Mouse (Mus musculus): ENCODE results near the gene Sdsl. TPM values are rescaled to one million over a fixed set of nuclear protein-coding genes. Genes with fewer than 3 reads are reported as not detected.

The Sdsl gene
- polyA plus RNA-seq, 1 experiment from 2014 or later: 10.6 TPM

DNA sequence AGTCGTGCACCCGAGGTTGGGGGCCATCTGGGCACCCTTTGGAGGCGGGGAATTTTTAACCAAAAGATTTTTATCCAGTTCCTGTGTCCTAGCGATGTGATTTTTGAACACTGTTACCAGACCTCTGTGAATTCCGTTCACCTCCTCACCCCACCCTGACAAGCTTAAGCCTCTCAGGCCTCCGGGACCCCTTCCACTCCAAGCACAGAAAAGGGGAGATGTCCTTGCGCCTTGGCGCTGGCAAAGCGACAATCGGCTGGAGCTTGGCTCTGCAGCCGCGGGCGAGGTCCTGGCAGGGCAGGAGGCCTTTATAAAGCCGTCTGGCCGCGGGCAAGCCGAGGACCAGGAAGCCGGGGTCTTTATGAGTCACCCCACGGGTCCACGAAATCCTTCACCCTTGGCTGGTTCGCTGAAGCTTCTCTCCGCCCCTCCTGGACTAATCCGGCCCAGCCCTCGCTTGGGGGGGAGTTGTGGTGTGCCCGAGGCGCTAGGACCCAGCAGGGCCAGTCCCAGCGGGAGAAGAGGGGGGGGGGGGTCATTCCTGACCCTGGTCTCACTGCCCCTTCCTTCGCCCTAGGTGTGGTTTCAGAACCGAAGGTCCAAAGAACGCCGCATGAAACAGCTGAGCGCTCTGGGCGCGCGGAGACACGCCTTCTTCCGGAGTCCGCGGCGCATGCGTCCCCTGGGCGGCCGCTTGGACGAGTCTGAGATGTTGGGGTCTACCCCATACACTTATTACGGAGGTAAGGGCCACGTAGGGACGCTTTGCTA, 36.7 kb downstream of the Sdsl start:
- WGBS: under 1% methylated on average over 46 of the region's 47 CpGs
- Histone ChIP-seq H3K4me1 (replicated peaks) (peaks cover 34% of the 10 kb centered on the region), H3K27ac (ENCODE audit: poor library complexity, severe bottlenecking) (no peak overlapping the region), H3K9ac (0 out of 2 replicates have a peak overlapping the region, but pooled peaks have one; percentile 54), H3K36me3 (no peaks in the 10 kb centered on the region), H3K9me3 (replicated peaks) (no peaks in the 10 kb centered on the region), H3K4me2 (peak overlapping the region; percentile 82), H3K27me3 (replicated peaks) (peaks cover 99% of the 10 kb centered on the region), H3K4me3 (peak overlapping the region; percentile 52)
- no peak for ATAC-seq (ENCODE audit: insufficient number of reproducible peaks, low FRiP score)

DNA sequence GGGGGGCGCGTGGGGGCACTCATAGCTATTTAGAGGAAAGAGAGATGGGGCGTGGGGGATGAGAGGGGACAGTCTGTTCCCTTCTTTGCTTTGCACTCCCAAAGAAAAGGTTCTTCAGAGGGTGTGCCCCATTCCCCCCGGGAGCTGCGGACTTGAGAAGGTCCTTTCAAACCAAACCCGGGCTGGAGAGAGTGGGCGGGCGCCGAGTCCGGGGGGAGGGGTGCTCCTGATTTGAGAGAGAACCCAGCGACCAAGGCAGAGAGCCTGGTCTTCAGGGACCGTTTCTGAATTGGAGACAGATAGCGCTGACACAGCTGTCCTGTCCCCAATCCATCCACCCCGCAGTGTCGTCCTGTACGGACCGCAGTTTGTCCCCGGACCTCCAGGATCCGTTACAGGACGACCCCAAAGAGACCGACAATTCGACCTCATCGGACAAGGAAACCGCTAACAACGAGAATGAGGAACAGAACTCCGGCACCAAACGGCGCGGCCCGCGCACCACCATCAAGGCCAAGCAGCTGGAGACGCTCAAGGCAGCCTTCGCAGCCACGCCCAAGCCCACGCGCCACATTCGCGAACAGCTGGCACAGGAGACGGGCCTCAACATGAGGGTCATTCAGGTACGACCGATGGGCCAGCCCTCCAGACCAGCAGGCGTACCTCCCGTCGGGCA, 37.5 kb downstream of the Sdsl start:
- no peaks in the 10 kb centered on the region for H3K9me3 ChIP-seq (replicated peaks)
- H3K27ac ChIP-seq (ENCODE audit: poor library complexity, severe bottlenecking): no peak overlapping the region
- ATAC-seq (ENCODE audit: insufficient number of reproducible peaks, low FRiP score): no peak
- H3K4me3 ChIP-seq: 0 out of 2 replicates have a peak overlapping the region, but pooled peaks have one; percentile 52
- no peaks in the 10 kb centered on the region for H3K36me3 ChIP-seq
- peaks cover 98% of the 10 kb centered on the region for H3K27me3 ChIP-seq (replicated peaks)
- H3K4me2 ChIP-seq: no peak overlapping the region
- no peak overlapping the region for H3K9ac ChIP-seq
- H3K4me1 ChIP-seq (replicated peaks): peaks cover 31% of the 10 kb centered on the region
- WGBS: under 1% methylated on average over 44 of the region's 44 CpGs

DNA sequence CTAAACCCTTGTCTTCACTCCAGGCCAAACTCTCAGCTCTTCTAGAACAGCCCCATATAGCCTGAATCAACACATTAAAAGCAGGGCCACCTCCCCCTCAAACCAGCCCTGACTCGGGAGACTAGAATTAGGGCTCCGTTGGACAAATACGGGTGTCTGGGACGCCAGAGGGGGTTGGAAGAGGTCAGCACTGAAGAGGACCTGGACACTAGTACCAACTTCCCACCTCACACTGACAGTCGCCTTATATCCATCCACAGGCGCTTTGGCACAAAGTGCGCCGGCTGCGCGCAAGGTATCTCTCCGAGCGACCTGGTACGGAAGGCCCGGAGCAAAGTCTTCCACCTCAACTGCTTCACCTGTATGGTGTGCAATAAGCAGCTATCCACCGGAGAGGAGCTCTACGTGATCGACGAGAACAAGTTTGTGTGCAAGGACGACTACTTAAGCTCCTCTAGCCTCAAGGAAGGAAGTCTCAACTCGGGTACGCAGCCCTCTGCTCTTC, 38.3 kb downstream of the Sdsl start:
- WGBS: 3% methylated on average over 21 of the region's 21 CpGs

DNA sequence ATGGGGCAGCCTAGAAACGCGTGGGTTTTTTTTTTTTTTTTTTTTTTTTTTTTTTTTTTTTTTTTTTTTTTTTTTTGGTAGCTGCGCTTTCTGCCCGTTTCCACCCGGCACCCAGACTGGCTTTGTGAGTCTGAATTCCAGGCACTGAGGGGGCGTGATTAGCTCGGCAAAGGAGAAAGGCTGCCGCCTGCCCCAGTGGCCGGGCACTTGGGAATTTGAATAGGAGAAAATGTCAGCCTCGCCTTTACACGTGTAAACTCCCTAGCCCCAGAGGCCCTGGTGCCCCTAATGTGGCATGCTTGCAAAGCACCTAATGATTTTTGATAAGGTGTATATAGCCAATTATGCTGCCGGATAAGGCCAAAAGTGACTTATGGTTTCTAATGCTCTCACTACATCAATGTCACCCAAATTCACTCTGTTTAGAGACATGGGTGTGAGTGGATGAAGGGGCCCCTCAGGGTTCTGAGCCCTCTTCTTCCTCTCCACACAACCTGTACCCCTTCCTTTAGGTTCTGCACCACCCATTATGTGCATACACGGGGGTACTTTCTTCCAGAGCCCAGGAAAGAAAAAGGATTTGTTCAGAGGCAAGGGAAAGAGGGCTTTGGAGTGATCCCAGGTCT, 39.4 kb downstream of the Sdsl start:
- H3K9me3 ChIP-seq (replicated peaks): no peaks in the 10 kb centered on the region

More for the DNA sequence above, 38.3 kb downstream of the Sdsl start:
- ATAC-seq (ENCODE audit: insufficient number of reproducible peaks, low FRiP score): no peak
- no peak overlapping the region for H3K27ac ChIP-seq (ENCODE audit: poor library complexity, severe bottlenecking)
- no peak overlapping the region for H3K9ac ChIP-seq
- H3K36me3 ChIP-seq: no peaks in the 10 kb centered on the region
- no peak overlapping the region for H3K4me3 ChIP-seq
- peaks cover 98% of the 10 kb centered on the region for H3K27me3 ChIP-seq (replicated peaks)
- no peaks in the 10 kb centered on the region for H3K9me3 ChIP-seq (replicated peaks)
- no peak overlapping the region for H3K4me2 ChIP-seq
- peaks cover 23% of the 10 kb centered on the region for H3K4me1 ChIP-seq (replicated peaks)

DNA sequence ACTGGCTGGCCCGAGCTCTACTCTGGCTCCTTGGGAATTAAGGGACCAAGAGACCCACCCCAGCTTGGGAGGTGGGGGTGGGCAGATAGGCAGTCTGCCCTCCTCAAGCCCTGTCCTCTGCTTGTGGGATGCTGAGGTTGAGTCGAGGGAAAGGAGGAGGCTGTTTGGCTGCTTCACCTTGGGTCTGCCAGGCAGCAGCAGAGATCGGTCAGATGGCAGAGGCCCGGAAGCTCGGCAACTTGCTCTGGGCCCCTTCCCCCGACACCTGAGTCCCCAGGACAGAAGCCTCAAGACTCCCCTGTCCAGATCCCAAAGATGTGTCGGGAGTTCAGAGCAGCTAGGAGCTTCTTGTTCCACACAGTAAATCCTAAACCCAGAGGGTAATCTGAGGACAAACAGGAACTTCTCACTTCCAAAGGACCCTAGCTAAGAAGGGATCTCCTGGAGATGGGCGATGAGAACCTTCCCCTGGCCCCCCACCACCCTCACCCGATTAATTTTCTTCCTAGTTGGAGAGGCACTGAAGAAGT, 40.1 kb downstream of the Sdsl start:
- peaks cover 14% of the 10 kb centered on the region for H3K4me1 ChIP-seq (replicated peaks)
- no peak overlapping the region for H3K4me3 ChIP-seq
- WGBS: 3% methylated on average over 9 of the region's 9 CpGs
- no peaks in the 10 kb centered on the region for H3K36me3 ChIP-seq
- H3K27me3 ChIP-seq (replicated peaks): peaks cover 98% of the 10 kb centered on the region
- no peak overlapping the region for H3K9ac ChIP-seq
- H3K4me2 ChIP-seq: no peak overlapping the region
- no peak overlapping the region for H3K27ac ChIP-seq (ENCODE audit: poor library complexity, severe bottlenecking)
- H3K9me3 ChIP-seq (replicated peaks): no peaks in the 10 kb centered on the region
- ATAC-seq (ENCODE audit: insufficient number of reproducible peaks, low FRiP score): no peak

More for the DNA sequence above, 39.4 kb downstream of the Sdsl start:
- Histone ChIP-seq H3K4me2 (no peak overlapping the region), H3K36me3 (no peaks in the 10 kb centered on the region), H3K4me3 (no peak overlapping the region), H3K4me1 (replicated peaks) (peaks cover 18% of the 10 kb centered on the region), H3K27ac (ENCODE audit: poor library complexity, severe bottlenecking) (no peak overlapping the region), H3K9ac (no peak overlapping the region), H3K27me3 (replicated peaks) (peaks cover 98% of the 10 kb centered on the region)
- 2% methylated on average over 13 of the region's 13 CpGs for WGBS
- no peak for ATAC-seq (ENCODE audit: insufficient number of reproducible peaks, low FRiP score)

DNA sequence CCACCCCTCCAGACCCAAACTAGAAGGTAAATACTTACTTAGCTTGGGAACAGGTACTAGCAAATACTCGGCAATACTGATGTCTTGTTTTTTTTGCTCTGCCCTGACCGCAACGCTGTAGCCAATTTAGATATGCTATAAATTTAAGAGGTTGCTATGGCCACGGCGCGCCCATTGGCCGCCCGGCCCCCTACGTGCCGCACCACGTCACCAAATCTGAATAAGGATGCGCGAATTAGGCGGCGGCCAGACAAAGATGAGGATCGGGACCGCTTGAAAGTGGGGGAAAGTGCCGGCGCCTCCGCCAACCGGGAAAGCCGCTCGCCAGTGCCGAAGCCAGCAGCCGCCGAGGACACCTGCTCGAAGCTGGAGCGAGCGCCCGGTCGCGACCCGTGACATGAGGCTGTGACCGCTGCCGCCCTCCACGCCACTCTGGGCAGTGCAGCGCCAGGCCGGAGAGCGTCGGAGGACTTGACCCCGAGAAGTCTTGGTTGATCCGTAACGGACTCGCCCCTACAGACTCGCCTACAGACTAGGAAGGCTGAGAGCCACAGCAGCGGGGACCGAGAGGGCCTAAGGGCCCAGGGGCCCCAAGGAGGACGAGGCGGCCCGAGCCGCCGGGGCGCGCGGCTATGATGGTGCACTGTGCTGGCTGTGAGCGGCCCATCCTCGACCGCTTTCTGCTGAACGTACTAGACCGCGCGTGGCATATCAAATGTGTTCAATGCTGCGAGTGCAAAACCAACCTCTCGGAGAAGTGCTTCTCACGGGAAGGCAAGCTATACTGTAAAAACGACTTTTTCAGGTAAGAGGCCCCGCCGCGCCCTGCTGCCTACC, 40.7 kb downstream of the Sdsl start, which contains the start of gene Lhx5:
Gene Lhx5, plus strand, starts transcription at position 51 of the 837 bp plus-strand sequence.
- Histone ChIP-seq H3K9ac (no peak within 1 kb of the TSS), H3K9me3 (replicated peaks) (no peaks in the 10 kb centered on the region), H3K27ac (ENCODE audit: poor library complexity, severe bottlenecking) (no peak within 1 kb of the TSS), H3K4me1 (replicated peaks) (peaks cover 14% of the 10 kb centered on the region), H3K36me3 (no peaks in the 10 kb centered on the region), H3K27me3 (replicated peaks) (peaks cover 99% of the 10 kb centered on the region), H3K4me2 (peak within 1 kb of the TSS; percentile 25; the same call in 1 of the 2 replicates), H3K4me3 (peak within 1 kb of the TSS; percentile 10; the same call in 1 of the 2 replicates)
- ATAC-seq (ENCODE audit: insufficient number of reproducible peaks, low FRiP score): no peak
- WGBS: under 1% methylated on average over 69 of the region's 69 CpGs

DNA sequence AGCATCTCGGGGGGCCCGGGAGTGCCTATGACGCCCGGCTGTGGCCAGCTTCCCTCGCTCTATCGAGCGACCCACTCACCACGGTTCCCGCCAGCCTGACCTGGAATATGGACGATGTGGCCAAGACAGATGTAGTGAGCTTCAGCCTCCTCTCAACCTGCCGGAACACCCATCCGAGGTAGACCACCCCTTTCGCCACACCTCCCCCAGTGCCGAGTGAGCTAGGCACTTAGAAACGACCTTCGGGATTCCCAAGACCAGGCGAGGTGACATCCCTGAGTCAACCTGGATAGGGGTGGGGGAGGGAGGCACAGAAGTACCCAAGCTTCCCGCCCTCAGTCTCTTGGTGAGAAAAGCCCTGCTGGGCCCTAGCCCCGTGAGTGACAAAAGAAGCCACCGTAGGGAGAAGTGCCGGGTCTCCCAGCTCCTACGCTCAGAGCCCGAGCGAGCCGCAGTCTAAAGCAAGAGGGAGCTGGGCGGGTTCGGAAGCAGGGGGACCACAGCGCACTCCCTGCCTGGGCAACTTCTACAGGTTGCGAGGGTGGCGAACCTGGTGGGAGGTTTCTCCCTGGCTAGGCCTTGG, 41.5 kb downstream of the Sdsl start:
- WGBS: 1% methylated on average over 30 of the region's 30 CpGs
- Histone ChIP-seq H3K27me3 (replicated peaks) (peaks cover 99% of the 10 kb centered on the region), H3K4me3 (no peak overlapping the region), H3K27ac (ENCODE audit: poor library complexity, severe bottlenecking) (no peak overlapping the region), H3K4me1 (replicated peaks) (peaks cover 10% of the 10 kb centered on the region), H3K36me3 (no peaks in the 10 kb centered on the region), H3K9ac (no peak overlapping the region), H3K9me3 (replicated peaks) (no peaks in the 10 kb centered on the region), H3K4me2 (no peak overlapping the region)
- ATAC-seq (ENCODE audit: insufficient number of reproducible peaks, low FRiP score): no peak

DNA sequence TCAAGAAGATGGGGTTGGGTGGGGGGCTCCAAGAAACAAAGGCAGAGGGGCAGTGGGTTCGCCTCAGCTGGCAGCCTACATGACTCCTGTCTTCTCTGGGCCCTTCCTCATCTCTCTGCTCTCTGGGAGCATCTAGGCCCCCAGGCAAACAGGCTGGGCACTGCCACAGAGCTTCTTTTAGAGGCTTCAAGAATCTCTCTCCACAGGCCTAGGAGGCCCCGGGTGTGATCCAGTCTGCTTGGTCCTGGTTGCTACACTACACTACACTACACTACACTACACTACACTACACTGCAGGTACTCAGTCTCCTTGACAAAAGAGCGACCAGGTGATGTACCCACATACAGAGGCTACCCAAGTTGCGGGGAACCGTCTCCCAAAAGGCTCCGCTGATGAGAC, 42.9 kb downstream of the Sdsl start:
- no peak overlapping the region for H3K4me2 ChIP-seq
- H3K9ac ChIP-seq: no peak overlapping the region
- no peak overlapping the region for H3K27ac ChIP-seq (ENCODE audit: poor library complexity, severe bottlenecking)
- H3K4me1 ChIP-seq (replicated peaks): no peaks in the 10 kb centered on the region
- no peak for ATAC-seq (ENCODE audit: insufficient number of reproducible peaks, low FRiP score)
- H3K27me3 ChIP-seq (replicated peaks): peaks cover 99% of the 10 kb centered on the region
- WGBS: 7% methylated on average over 6 of the region's 6 CpGs
- H3K9me3 ChIP-seq (replicated peaks): no peaks in the 10 kb centered on the region
- no peaks in the 10 kb centered on the region for H3K36me3 ChIP-seq
- H3K4me3 ChIP-seq: no peak overlapping the region

DNA sequence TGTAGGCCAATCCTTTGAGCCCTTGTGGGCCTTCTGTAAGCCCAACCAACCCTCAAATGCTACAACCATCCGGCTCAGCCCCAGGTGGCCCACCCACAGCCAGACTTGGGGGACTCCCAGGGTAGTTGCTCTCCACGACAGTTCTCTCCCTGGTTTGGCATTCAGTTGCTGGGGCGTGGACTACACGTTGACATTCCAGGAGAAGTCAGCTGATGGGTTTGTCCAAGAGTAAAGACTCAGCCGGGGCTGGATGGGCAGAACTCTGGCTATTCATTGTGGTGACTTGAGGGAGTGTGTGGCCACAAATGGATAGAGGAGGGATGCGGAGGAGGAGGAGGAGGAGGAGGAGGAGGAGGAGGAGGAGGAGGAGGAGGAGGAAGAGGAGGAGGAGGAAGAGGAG, 43.6 kb downstream of the Sdsl start:
- WGBS: 1% methylated on average over 5 of the region's 6 CpGs
- Histone ChIP-seq H3K27ac (ENCODE audit: poor library complexity, severe bottlenecking) (no peak overlapping the region), H3K4me3 (no peak overlapping the region), H3K27me3 (replicated peaks) (peaks cover 99% of the 10 kb centered on the region), H3K4me1 (replicated peaks) (no peaks in the 10 kb centered on the region), H3K9ac (no peak overlapping the region), H3K9me3 (replicated peaks) (no peaks in the 10 kb centered on the region), H3K36me3 (no peaks in the 10 kb centered on the region), H3K4me2 (no peak overlapping the region)
- ATAC-seq (ENCODE audit: insufficient number of reproducible peaks, low FRiP score): no peak

DNA sequence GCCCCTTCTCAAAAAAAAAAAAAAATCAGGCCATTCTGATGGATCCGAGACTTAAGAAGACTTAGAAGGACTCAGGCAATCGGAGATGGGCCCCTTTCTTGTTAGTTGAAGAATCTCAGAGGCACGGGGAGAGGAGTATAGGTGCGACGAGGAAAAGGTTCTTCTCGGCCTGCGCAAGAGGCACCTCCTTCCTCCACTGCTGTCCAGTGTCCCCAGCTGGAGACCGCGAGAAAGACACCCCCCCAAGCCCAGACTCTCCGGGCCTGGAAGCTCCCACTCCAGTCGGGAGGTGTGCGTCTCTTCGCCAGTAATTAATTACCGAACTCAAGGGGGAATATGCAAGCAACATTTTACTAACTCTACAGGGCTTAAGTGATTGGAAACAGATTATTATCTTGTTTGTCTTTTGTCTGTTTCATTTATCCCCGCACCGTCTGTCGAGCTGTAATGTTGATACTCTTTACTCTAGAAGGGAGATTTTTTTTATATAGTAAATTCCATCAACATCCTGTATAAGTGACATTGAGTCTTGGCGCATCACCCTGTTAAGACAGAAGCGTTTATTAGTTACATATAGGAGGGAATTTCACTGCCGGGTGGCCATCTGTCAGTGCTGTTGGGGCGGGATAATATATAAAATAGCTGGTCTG, 44.3 kb downstream of the Sdsl start:
- no peak overlapping the region for H3K4me3 ChIP-seq
- no peaks in the 10 kb centered on the region for H3K9me3 ChIP-seq (replicated peaks)
- H3K9ac ChIP-seq: no peak overlapping the region
- no peak overlapping the region for H3K4me2 ChIP-seq
- H3K27me3 ChIP-seq (replicated peaks): peaks cover 99% of the 10 kb centered on the region
- no peaks in the 10 kb centered on the region for H3K36me3 ChIP-seq
- no peak for ATAC-seq (ENCODE audit: insufficient number of reproducible peaks, low FRiP score)
- 2% methylated on average over 21 of the region's 21 CpGs for WGBS
- H3K4me1 ChIP-seq (replicated peaks): no peaks in the 10 kb centered on the region
- H3K27ac ChIP-seq (ENCODE audit: poor library complexity, severe bottlenecking): no peak overlapping the region
